Mouse (Mus musculus): ENCODE results near the gene Cuta. TPM values are rescaled to one million over a fixed set of nuclear protein-coding genes. Genes with fewer than 3 reads are reported as not detected.

The Cuta gene
- polyA plus RNA-seq, 1 experiment: 145 TPM

DNA sequence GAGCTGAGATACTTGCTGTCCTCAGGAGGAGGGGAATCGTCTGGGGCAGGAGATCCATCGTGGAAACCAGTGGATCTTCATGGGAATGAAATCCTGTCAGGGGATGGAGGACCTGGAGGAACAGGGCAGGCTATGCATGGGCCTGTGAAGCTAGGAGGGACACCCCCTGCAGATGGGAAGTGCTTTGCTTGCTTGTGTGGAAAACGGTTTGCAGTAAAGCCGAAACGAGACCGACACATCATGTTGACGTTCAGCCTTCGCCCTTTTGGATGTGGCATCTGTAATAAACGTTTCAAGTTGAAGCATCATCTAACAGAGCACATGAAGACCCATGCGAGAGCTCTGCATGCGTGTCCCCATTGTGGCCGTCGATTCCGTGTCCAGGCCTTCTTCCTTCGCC, 35.2 kb upstream of the Cuta start:
- WGBS: 89% methylated on average over 15 of the region's 15 CpGs
- Histone ChIP-seq H3K4me1 (ENCODE audit: control insufficient read depth, insufficient read depth, low read length) (peaks cover 6% of the 10 kb centered on the region; the same call in 1 of the 2 replicates), H3K27me3 (replicated peaks; ENCODE audit: control insufficient read depth, insufficient read depth, low read length) (no peaks in the 10 kb centered on the region), H3K4me3 (ENCODE audit: insufficient read depth, low read depth, low read length) (no peak overlapping the region), H3K27ac (ENCODE audit: insufficient read depth, low read depth, low read length) (no peak overlapping the region), H3K36me3 (ENCODE audit: control insufficient read depth, insufficient read depth, low read length) (no peaks in the 10 kb centered on the region; the same call in 1 of the 2 replicates)
- no peak for DNase-seq
- TF ChIP-seq CTCF (conservative IDR thresholded peaks at IDR 0.05; ENCODE audit: insufficient read depth, insufficient read length, low read depth, low read length) (no peak), POLR2A (IDR thresholded peaks at IDR 0.05; ENCODE audit: low read depth, low read length) (no peak)

DNA sequence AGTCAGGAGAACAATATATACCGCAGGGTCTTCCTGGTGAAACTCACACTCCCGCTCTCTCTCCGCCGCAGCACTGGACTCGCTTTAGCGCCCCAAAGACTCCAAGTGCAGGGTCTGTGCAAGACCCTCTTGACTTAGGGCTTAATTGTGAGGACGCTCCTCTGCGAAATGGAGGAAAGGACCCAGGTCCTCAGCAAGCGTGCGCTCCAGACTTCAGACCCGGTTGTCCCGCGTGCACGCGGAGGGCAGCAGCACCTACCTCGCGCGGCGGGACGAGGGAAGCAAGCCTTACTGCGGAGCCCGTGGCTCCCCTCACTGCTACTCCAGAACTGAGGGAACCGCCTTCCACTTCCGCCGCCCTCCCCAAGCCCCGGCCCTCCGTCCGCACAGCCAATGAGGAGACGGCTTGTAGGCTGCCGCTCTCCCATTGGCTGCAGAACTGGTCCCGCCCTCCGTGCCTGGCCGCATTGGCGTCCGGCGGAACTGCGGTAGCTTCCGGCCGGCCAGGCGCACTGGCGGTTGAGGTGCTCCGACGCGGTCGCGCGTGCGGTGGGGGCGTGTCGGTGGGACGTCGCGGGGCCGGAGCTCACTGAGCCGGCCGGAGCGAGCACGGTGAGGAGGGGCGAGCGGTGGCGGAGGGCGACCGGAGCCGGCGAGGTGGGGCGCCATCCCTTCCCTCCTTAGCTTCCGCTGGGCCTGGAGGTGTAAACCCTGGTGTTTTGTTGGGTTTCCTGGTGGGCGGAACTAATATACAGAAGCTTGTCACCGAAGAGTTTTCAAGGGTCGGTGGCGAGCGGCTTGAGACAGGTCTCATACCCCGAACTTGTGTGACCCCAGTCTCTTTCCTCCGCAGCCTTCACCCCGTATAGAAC, 33.6 kb upstream of the Cuta start, which contains the start of gene Zbtb9:
Zbtb9 (plus strand) TSS at position 465 of the 872 bp plus-strand sequence.
- peaks cover 6% of the 10 kb centered on the region; the same call in 1 of the 2 replicates for H3K4me1 ChIP-seq (ENCODE audit: control insufficient read depth, insufficient read depth, low read length)
- under 1% methylated on average over 75 of the region's 75 CpGs for WGBS
- peak; percentile 98 for DNase-seq

DNA sequence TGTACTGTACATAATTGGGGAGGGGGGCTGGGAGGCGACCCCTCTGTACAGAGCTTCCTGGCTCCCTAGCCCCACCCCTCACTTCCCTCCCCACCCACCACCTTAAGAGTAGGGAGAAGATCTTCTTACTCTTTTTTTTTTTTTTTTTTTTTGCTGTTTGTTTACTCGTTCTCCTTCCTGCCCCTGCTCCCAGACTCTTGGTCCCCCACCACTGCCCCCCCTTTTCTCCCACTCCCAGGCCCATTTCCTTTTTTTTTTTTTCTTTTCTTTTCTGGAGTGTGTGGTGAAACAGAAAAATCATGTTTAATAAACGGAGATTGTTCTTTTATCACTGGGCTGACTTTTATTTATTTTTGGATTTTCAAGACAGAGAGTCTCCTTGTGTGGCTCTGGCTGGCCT, 32.7 kb upstream of the Cuta start:
- H3K36me3 ChIP-seq (ENCODE audit: control insufficient read depth, insufficient read depth, low read length): no peaks in the 10 kb centered on the region
- WGBS: 1% methylated on average over 3 of the region's 3 CpGs
- H3K4me3 ChIP-seq (ENCODE audit: insufficient read depth, low read depth, low read length): peak overlapping the region; percentile 90
- no peak for DNase-seq
- peaks cover 6% of the 10 kb centered on the region; the same call in 1 of the 2 replicates for H3K4me1 ChIP-seq (ENCODE audit: control insufficient read depth, insufficient read depth, low read length)
- H3K27me3 ChIP-seq (replicated peaks; ENCODE audit: control insufficient read depth, insufficient read depth, low read length): no peaks in the 10 kb centered on the region
- H3K27ac ChIP-seq (ENCODE audit: insufficient read depth, low read depth, low read length): no peak overlapping the region
- TF ChIP-seq POLR2A (IDR thresholded peaks at IDR 0.05; ENCODE audit: low read depth, low read length): no peak
- TF ChIP-seq CTCF (conservative IDR thresholded peaks at IDR 0.05; ENCODE audit: insufficient read depth, insufficient read length, low read depth, low read length): no peak

More for the DNA sequence above, 33.6 kb upstream of the Cuta start, which contains the start of gene Zbtb9:
- Histone ChIP-seq H3K4me3 (ENCODE audit: insufficient read depth, low read depth, low read length) (peak within 1 kb of the TSS; percentile 90), H3K27me3 (replicated peaks; ENCODE audit: control insufficient read depth, insufficient read depth, low read length) (no peaks in the 10 kb centered on the region), H3K36me3 (ENCODE audit: control insufficient read depth, insufficient read depth, low read length) (no peaks in the 10 kb centered on the region), H3K27ac (ENCODE audit: insufficient read depth, low read depth, low read length) (peak within 1 kb of the TSS; percentile 65)
- TF ChIP-seq CTCF (conservative IDR thresholded peaks at IDR 0.05; ENCODE audit: insufficient read depth, insufficient read length, low read depth, low read length): no peak
- peak; percentile 87 for TF ChIP-seq POLR2A (IDR thresholded peaks at IDR 0.05; ENCODE audit: low read depth, low read length)

DNA sequence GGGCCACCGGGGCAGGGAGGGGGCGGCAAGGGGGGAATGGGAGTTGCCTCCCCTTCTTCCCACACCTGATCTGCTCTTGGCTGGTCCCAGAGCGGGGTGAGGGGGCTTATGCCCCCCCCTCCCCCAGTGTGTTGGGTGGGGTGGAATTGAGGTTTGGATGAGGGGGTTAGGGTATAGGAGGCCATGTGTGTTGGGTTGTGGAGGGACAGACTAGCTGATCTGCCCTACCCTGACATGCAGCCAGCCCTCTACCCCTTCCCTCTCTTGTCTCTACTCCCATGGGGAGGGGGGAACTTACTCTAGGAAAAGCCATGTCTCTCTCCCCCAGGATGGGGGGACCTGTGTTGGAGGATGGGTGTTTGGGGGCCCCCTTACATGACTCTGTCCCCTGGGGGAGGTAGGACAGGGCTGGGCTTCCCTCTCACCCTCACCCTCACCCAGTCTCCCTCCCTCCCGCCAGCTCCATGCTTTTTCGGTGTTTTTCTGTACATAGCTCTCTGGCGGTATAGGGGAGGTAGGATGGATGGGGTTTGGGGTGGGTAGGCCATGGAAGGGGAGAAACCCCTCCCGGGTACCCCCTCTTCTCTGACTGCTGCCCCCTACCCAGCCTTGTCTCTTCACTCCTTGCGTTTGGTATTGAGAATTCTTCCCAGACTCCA, 32.0 kb upstream of the Cuta start:
- H3K36me3 ChIP-seq (ENCODE audit: control insufficient read depth, insufficient read depth, low read length): no peaks in the 10 kb centered on the region
- H3K27me3 ChIP-seq (replicated peaks; ENCODE audit: control insufficient read depth, insufficient read depth, low read length): no peaks in the 10 kb centered on the region
- DNase-seq: no peak
- no peak overlapping the region for H3K27ac ChIP-seq (ENCODE audit: insufficient read depth, low read depth, low read length)
- TF ChIP-seq CTCF (conservative IDR thresholded peaks at IDR 0.05; ENCODE audit: insufficient read depth, insufficient read length, low read depth, low read length) (no peak), POLR2A (IDR thresholded peaks at IDR 0.05; ENCODE audit: low read depth, low read length) (no peak)
- 59% methylated on average over 8 of the region's 8 CpGs for WGBS
- no peak overlapping the region for H3K4me3 ChIP-seq (ENCODE audit: insufficient read depth, low read depth, low read length)
- peaks cover 6% of the 10 kb centered on the region; the same call in 1 of the 2 replicates for H3K4me1 ChIP-seq (ENCODE audit: control insufficient read depth, insufficient read depth, low read length)

DNA sequence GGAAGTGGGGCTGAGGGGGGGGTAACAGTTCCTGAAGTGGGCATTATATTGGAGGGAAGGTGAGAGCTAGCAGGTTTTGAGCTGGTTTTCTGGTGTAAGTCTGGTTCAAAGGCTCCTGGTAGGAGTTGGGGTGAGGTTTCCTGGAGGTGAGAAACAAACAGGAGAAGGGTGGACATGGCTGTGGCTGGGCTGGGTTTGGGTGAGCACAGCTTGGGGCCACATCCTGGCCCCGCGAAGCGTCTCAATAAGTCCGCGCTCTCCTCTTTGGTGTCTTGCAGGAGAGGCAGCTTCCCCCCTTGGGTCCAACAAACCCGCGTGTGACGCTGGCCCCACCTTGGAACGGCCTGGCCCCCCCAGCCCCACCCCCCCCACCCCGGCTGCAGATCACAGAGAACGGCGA, 30.9 kb upstream of the Cuta start:
- TF ChIP-seq CTCF (conservative IDR thresholded peaks at IDR 0.05; ENCODE audit: insufficient read depth, insufficient read length, low read depth, low read length) (no peak), POLR2A (IDR thresholded peaks at IDR 0.05; ENCODE audit: low read depth, low read length) (no peak)
- no peak for DNase-seq
- Histone ChIP-seq H3K4me3 (ENCODE audit: insufficient read depth, low read depth, low read length) (no peak overlapping the region), H3K36me3 (ENCODE audit: control insufficient read depth, insufficient read depth, low read length) (no peaks in the 10 kb centered on the region), H3K27me3 (replicated peaks; ENCODE audit: control insufficient read depth, insufficient read depth, low read length) (no peaks in the 10 kb centered on the region), H3K27ac (ENCODE audit: insufficient read depth, low read depth, low read length) (no peak overlapping the region), H3K4me1 (ENCODE audit: control insufficient read depth, insufficient read depth, low read length) (peaks cover 6% of the 10 kb centered on the region; the same call in 1 of the 2 replicates)
- WGBS: 75% methylated on average over 12 of the region's 12 CpGs

DNA sequence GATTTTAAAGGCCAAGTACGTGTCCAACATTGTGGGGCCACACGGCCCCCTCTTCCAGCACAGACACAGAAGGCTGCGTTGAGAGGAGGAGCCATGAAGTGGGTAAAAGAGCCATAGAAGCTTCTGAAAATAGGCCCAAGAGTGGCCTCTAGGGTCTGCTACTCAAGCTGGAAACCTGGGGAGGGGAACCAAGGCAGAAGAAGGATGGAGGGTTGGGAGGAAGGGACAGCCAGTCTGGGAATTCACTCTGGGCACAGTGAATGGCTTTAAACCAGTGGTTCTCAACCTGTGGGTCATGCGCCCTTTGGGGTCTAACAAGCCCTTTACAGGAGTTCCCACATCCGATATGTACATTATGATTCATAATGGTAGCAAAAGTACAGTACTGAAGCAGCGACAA, 29.9 kb upstream of the Cuta start:
- no peaks in the 10 kb centered on the region for H3K36me3 ChIP-seq (ENCODE audit: control insufficient read depth, insufficient read depth, low read length)
- whole genome bisulfite sequencing: 90% methylated on average over 6 of the region's 6 CpGs

DNA sequence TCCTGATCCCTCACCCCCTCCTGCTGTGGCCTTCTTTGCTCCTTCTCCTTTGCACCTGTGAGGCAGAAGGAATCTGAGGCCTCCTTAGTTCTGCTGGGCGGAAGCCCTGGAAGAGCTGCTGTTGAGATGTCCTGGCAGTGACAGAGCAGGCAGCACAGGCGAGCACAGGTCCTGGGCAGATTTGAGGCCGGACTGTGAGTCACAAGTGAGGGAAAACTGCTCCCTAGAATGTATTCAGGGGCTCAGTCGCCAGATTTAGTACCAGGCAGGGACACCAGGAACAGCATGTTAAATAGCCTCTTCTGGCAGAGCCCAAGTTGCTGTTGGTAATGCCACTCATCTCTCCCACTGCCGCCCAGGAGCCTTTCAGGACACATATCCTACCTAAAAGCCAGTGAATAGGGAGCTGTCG, 28.8 kb upstream of the Cuta start:
- Histone ChIP-seq H3K27ac (ENCODE audit: insufficient read depth, low read depth, low read length) (no peak overlapping the region), H3K4me3 (ENCODE audit: insufficient read depth, low read depth, low read length) (no peak overlapping the region), H3K36me3 (ENCODE audit: control insufficient read depth, insufficient read depth, low read length) (no peaks in the 10 kb centered on the region), H3K27me3 (replicated peaks; ENCODE audit: control insufficient read depth, insufficient read depth, low read length) (no peaks in the 10 kb centered on the region), H3K4me1 (ENCODE audit: control insufficient read depth, insufficient read depth, low read length) (no peaks in the 10 kb centered on the region)
- DNase-seq: no peak
- TF ChIP-seq POLR2A (IDR thresholded peaks at IDR 0.05; ENCODE audit: low read depth, low read length) (no peak), CTCF (conservative IDR thresholded peaks at IDR 0.05; ENCODE audit: insufficient read depth, insufficient read length, low read depth, low read length) (no peak)
- 82% methylated on average over 6 of the region's 6 CpGs for WGBS

More for the DNA sequence above, 29.9 kb upstream of the Cuta start:
- H3K27ac ChIP-seq (ENCODE audit: insufficient read depth, low read depth, low read length): no peak overlapping the region
- H3K4me1 ChIP-seq (ENCODE audit: control insufficient read depth, insufficient read depth, low read length): peaks cover 6% of the 10 kb centered on the region; the same call in 1 of the 2 replicates
- H3K4me3 ChIP-seq (ENCODE audit: insufficient read depth, low read depth, low read length): no peak overlapping the region
- H3K27me3 ChIP-seq (replicated peaks; ENCODE audit: control insufficient read depth, insufficient read depth, low read length): no peaks in the 10 kb centered on the region
- TF ChIP-seq CTCF (conservative IDR thresholded peaks at IDR 0.05; ENCODE audit: insufficient read depth, insufficient read length, low read depth, low read length) (no peak), POLR2A (IDR thresholded peaks at IDR 0.05; ENCODE audit: low read depth, low read length) (no peak)
- no peak for DNase-seq
